In genomic region chr3:65001131-65001530, GRCm38 (mm10) we compare ENCODE assay signal across 28 mouse cellular contexts.
DNase-seq lines count a peak whose midpoint lies in the region; ATAC-seq and TF ChIP-seq lines count a peak whose summit lies in the region.
"Had no signal": no experiment of that assay in that cellular context is flagged by ENCODE, and none has a peak within 500 bp of the region (broad histone marks: within the 10 kb centered on the region; RNA-seq: fewer than 3 reads in every experiment).

No protein-coding gene starts in this region.

- no peak overlapping the region for H3K27ac ChIP-seq in hindbrain, postnatal 0 days
- no peak overlapping the region for H3K27ac ChIP-seq in hindbrain, embryonic 13.5 days
- no peak overlapping the region for H3K27ac ChIP-seq in lung, embryonic 14.5 days (ENCODE audit: low read depth)
- H3K27ac ChIP-seq: embryonic facial prominence, embryonic 12.5 days; embryonic facial prominence, embryonic 15.5 days; forebrain, embryonic 10.5 days; forebrain, embryonic 12.5 days had no signal

- H3K36me3 ChIP-seq in hindbrain, postnatal 0 days (ENCODE audit: insufficient read depth, low read length): no peaks in the 10 kb centered on the region
- no peaks in the 10 kb centered on the region for H3K36me3 ChIP-seq in hindbrain, embryonic 13.5 days
- H3K36me3 ChIP-seq in lung, embryonic 14.5 days (ENCODE audit: insufficient read depth): no peaks in the 10 kb centered on the region
- H3K36me3 ChIP-seq: embryonic facial prominence, embryonic 12.5 days; embryonic facial prominence, embryonic 15.5 days; forebrain, embryonic 10.5 days; forebrain, embryonic 12.5 days; G1E had no signal

- H3K9ac ChIP-seq in hindbrain, postnatal 0 days (replicated peaks; ENCODE audit: low read length): no peak overlapping the region
- no peak overlapping the region for H3K9ac ChIP-seq in hindbrain, embryonic 13.5 days
- no peak overlapping the region for H3K9ac ChIP-seq in lung, embryonic 14.5 days
- H3K9ac ChIP-seq: embryonic facial prominence, embryonic 12.5 days; embryonic facial prominence, embryonic 15.5 days; forebrain, embryonic 12.5 days had no signal

- 73% methylated on average over 4 of the region's 4 CpGs for WGBS in hindbrain, postnatal 0 days
- 81% methylated on average over 4 of the region's 4 CpGs for WGBS in hindbrain, embryonic 13.5 days
- 42% methylated on average over 4 of the region's 4 CpGs for WGBS in lung, embryonic 14.5 days

- ATAC-seq in hindbrain, postnatal 0 days: no peak
- no peak for ATAC-seq in hindbrain, embryonic 13.5 days (ENCODE audit: low FRiP score)
- ATAC-seq in lung, embryonic 14.5 days (ENCODE audit: insufficient read depth): no peak
- ATAC-seq: CD4-positive, CD25-positive, alpha-beta regulatory T cell, adult 4 months; forebrain, embryonic 14.5 days; forebrain, embryonic 16.5 days had no signal

- DNase-seq in hindbrain, postnatal 0 days (ENCODE audit: low spot score): peak; percentile 12
- peak; percentile 49 for DNase-seq in lung, embryonic 14.5 days
- DNase-seq in lung, postnatal 36 days: no peak
- DNase-seq in 3T3-L1 (ENCODE audit: low read depth, low spot score): peak; percentile 31
- peak; percentile 56 for DNase-seq in NIH3T3 (ENCODE audit: low read depth)
- DNase-seq in cerebellum, adult 9-10 months: no peak
- DNase-seq in layer of hippocampus, postnatal 36 days: no peak
- DNase-seq: adrenal gland, adult 8-10 months; adrenal gland, postnatal 14 days; adrenal gland, postnatal 36 days; B cell, adult 2 months; cerebellum, adult 11-12 months; cerebellum, adult 2 months; cerebellum, adult 9-11 months; cerebellum, postnatal 14 days; cerebellum, postnatal 36 days; embryo, embryonic 11 days had no signal

- H3K9me3 ChIP-seq in hindbrain, postnatal 0 days (ENCODE audit: low read length): no peaks in the 10 kb centered on the region
- no peaks in the 10 kb centered on the region for H3K9me3 ChIP-seq in hindbrain, embryonic 13.5 days
- no peaks in the 10 kb centered on the region for H3K9me3 ChIP-seq in lung, embryonic 14.5 days (ENCODE audit: low read depth, low read length)
- H3K9me3 ChIP-seq: embryonic facial prominence, embryonic 12.5 days; embryonic facial prominence, embryonic 15.5 days; forebrain, embryonic 10.5 days; forebrain, embryonic 12.5 days; G1E had no signal

- no peaks in the 10 kb centered on the region for H3K27me3 ChIP-seq in hindbrain, postnatal 0 days (ENCODE audit: insufficient read depth, low read length)
- no peaks in the 10 kb centered on the region for H3K27me3 ChIP-seq in hindbrain, embryonic 13.5 days
- no peaks in the 10 kb centered on the region for H3K27me3 ChIP-seq in lung, embryonic 14.5 days (ENCODE audit: insufficient read depth, low read length)
- H3K27me3 ChIP-seq: CH12.LX; embryonic facial prominence, embryonic 12.5 days; embryonic facial prominence, embryonic 15.5 days; forebrain, embryonic 12.5 days had no signal

- H3K4me2 ChIP-seq in hindbrain, postnatal 0 days (ENCODE audit: low read depth, low read length): no peak overlapping the region
- no peak overlapping the region for H3K4me2 ChIP-seq in hindbrain, embryonic 13.5 days
- H3K4me2 ChIP-seq in lung, embryonic 14.5 days: no peak overlapping the region
- H3K4me2 ChIP-seq: embryonic facial prominence, embryonic 12.5 days; embryonic facial prominence, embryonic 15.5 days; forebrain, embryonic 12.5 days had no signal

- no peak overlapping the region for H3K4me3 ChIP-seq in hindbrain, postnatal 0 days (ENCODE audit: low read length)
- no peak overlapping the region for H3K4me3 ChIP-seq in hindbrain, embryonic 13.5 days
- H3K4me3 ChIP-seq in lung, embryonic 14.5 days (ENCODE audit: low read depth, low read length): no peak overlapping the region
- H3K4me3 ChIP-seq: embryonic facial prominence, embryonic 12.5 days; embryonic facial prominence, embryonic 15.5 days; erythroblast, embryonic 14.5 days; forebrain, embryonic 10.5 days; forebrain, embryonic 12.5 days had no signal

- H3K4me1 ChIP-seq in hindbrain, postnatal 0 days (ENCODE audit: insufficient read depth, low read length): no peaks in the 10 kb centered on the region
- no peaks in the 10 kb centered on the region for H3K4me1 ChIP-seq in hindbrain, embryonic 13.5 days (replicated peaks)
- H3K4me1 ChIP-seq in lung, embryonic 14.5 days (ENCODE audit: insufficient read depth): no peaks in the 10 kb centered on the region
- H3K4me1 ChIP-seq: embryonic facial prominence, embryonic 15.5 days; forebrain, embryonic 10.5 days; forebrain, embryonic 12.5 days had no signal

- TF ChIP-seq CTCF in hindbrain, postnatal 0 days (IDR thresholded peaks at IDR 0.05; ENCODE audit: low read depth): no peak
- no peak for TF ChIP-seq CTCF in lung, embryonic 14.5 days (IDR thresholded peaks at IDR 0.05; ENCODE audit: low read depth)

Comparison
In these comparisons a context has a peak if more than half of its experiments do, and no peak if none do; other contexts are left out.
1. DNase-seq: peak in hindbrain, postnatal 0 days (single experiment), lung, embryonic 14.5 days (single experiment), 3T3-L1 (single experiment) and NIH3T3 (single experiment); none in lung, postnatal 36 days (single experiment), cerebellum, adult 9-10 months (single experiment) and layer of hippocampus, postnatal 36 days (0 of 2).